Mouse (Mus musculus): ENCODE data around the gene Paxx. TPM values are rescaled to one million over a fixed set of nuclear protein-coding genes. Genes with fewer than 3 reads are reported as not detected.

Paxx gene
- total and polyA plus RNA-seq, 2 experiments from 2014 or later: 154 to 164 TPM

GRCm38 (mm10) chr2:25496462-25496861, 35.6 kb upstream of the Paxx start:
- ATAC-seq: no peak
- 42% methylated on average over 4 of the region's 4 CpGs for WGBS
- no peaks in the 10 kb centered on the region for H3K9me3 ChIP-seq (ENCODE audit: low read length)
- DNase-seq: peak; percentile 32
- H3K4me1 ChIP-seq (ENCODE audit: insufficient read depth): peaks cover 2% of the 10 kb centered on the region
- H3K4me2 ChIP-seq (ENCODE audit: low read depth): no peak overlapping the region
- peak; percentile 68 for TF ChIP-seq CTCF (IDR thresholded peaks at IDR 0.05; ENCODE audit: low read depth)
- no peaks in the 10 kb centered on the region for H3K36me3 ChIP-seq (ENCODE audit: insufficient read depth)
- H3K4me3 ChIP-seq (ENCODE audit: low read depth, low read length): no peak overlapping the region
- no peaks in the 10 kb centered on the region for H3K27me3 ChIP-seq (ENCODE audit: insufficient read depth, low read length)
- H3K27ac ChIP-seq (ENCODE audit: low read depth, low read length): no peak overlapping the region
- no peak overlapping the region for H3K9ac ChIP-seq

GRCm38 (mm10) chr2:25493476-25493961, 32.6 kb upstream of the Paxx start, which contains the start of gene Lcn12:
Gene Lcn12, minus strand, starts transcription at chr2:25493911.
- no peak for DNase-seq

GRCm38 (mm10) chr2:25492988-25493387, 32.1 kb upstream of the Paxx start:
- Histone ChIP-seq H3K9ac (no peak overlapping the region), H3K36me3 (ENCODE audit: insufficient read depth) (no peaks in the 10 kb centered on the region), H3K27me3 (ENCODE audit: insufficient read depth, low read length) (no peaks in the 10 kb centered on the region), H3K4me3 (ENCODE audit: low read depth, low read length) (no peak overlapping the region), H3K27ac (ENCODE audit: low read depth, low read length) (no peak overlapping the region), H3K4me1 (ENCODE audit: insufficient read depth) (no peaks in the 10 kb centered on the region), H3K4me2 (ENCODE audit: low read depth) (no peak overlapping the region), H3K9me3 (ENCODE audit: low read length) (no peaks in the 10 kb centered on the region)
- 84% methylated on average over 5 of the region's 5 CpGs for WGBS
- no peak for TF ChIP-seq CTCF (IDR thresholded peaks at IDR 0.05; ENCODE audit: low read depth)
- DNase-seq (no peak), ATAC-seq (no peak)

More at GRCm38 (mm10) chr2:25493476-25493961, 32.6 kb upstream of the Paxx start, which contains the start of gene Lcn12:
- no peak for ATAC-seq
- Histone ChIP-seq H3K9me3 (ENCODE audit: low read length) (no peaks in the 10 kb centered on the region), H3K27ac (ENCODE audit: low read depth, low read length) (no peak within 1 kb of the TSS), H3K36me3 (ENCODE audit: insufficient read depth) (no peaks in the 10 kb centered on the region), H3K4me2 (ENCODE audit: low read depth) (no peak within 1 kb of the TSS), H3K4me3 (ENCODE audit: low read depth, low read length) (no peak within 1 kb of the TSS), H3K4me1 (ENCODE audit: insufficient read depth) (no peaks in the 10 kb centered on the region), H3K27me3 (ENCODE audit: insufficient read depth, low read length) (no peaks in the 10 kb centered on the region), H3K9ac (no peak within 1 kb of the TSS)
- TF ChIP-seq CTCF (IDR thresholded peaks at IDR 0.05; ENCODE audit: low read depth): no peak
- 89% methylated on average over 5 of the region's 5 CpGs for WGBS

GRCm38 (mm10) chr2:25488671-25489068, 27.8 kb upstream of the Paxx start:
- H3K9me3 ChIP-seq (ENCODE audit: low read length): no peaks in the 10 kb centered on the region
- H3K9ac ChIP-seq: no peak overlapping the region
- 79% methylated on average over 7 of the region's 7 CpGs for WGBS
- no peaks in the 10 kb centered on the region for H3K27me3 ChIP-seq (ENCODE audit: insufficient read depth, low read length)
- no peak overlapping the region for H3K4me3 ChIP-seq (ENCODE audit: low read depth, low read length)
- no peak overlapping the region for H3K27ac ChIP-seq (ENCODE audit: low read depth, low read length)
- no peak for TF ChIP-seq CTCF (IDR thresholded peaks at IDR 0.05; ENCODE audit: low read depth)
- H3K36me3 ChIP-seq (ENCODE audit: insufficient read depth): no peaks in the 10 kb centered on the region
- H3K4me1 ChIP-seq (ENCODE audit: insufficient read depth): no peaks in the 10 kb centered on the region
- ATAC-seq: no peak
- DNase-seq: no peak
- no peak overlapping the region for H3K4me2 ChIP-seq (ENCODE audit: low read depth)

- Histone ChIP-seq H3K4me1 (ENCODE audit: insufficient read depth) (no peaks in the 10 kb centered on the region), H3K9me3 (ENCODE audit: low read length) (no peaks in the 10 kb centered on the region), H3K9ac (no peak overlapping the region), H3K27me3 (ENCODE audit: insufficient read depth, low read length) (no peaks in the 10 kb centered on the region), H3K4me2 (ENCODE audit: low read depth) (no peak overlapping the region), H3K36me3 (ENCODE audit: insufficient read depth) (no peaks in the 10 kb centered on the region), H3K4me3 (ENCODE audit: low read depth, low read length) (no peak overlapping the region), H3K27ac (ENCODE audit: low read depth, low read length) (no peak overlapping the region)
- DNase-seq: no peak
- 80% methylated on average over 6 of the region's 6 CpGs for WGBS
- no peak for ATAC-seq
- TF ChIP-seq CTCF (IDR thresholded peaks at IDR 0.05; ENCODE audit: low read depth): no peak
Measured at GRCm38 (mm10) chr2:25487965-25488670, 27.2 kb upstream of the Paxx start.

- no peak for TF ChIP-seq CTCF (IDR thresholded peaks at IDR 0.05; ENCODE audit: low read depth)
- Histone ChIP-seq H3K4me2 (ENCODE audit: low read depth) (no peak overlapping the region), H3K9ac (no peak overlapping the region), H3K36me3 (ENCODE audit: insufficient read depth) (no peaks in the 10 kb centered on the region), H3K4me3 (ENCODE audit: low read depth, low read length) (no peak overlapping the region), H3K27me3 (ENCODE audit: insufficient read depth, low read length) (no peaks in the 10 kb centered on the region), H3K9me3 (ENCODE audit: low read length) (no peaks in the 10 kb centered on the region), H3K27ac (ENCODE audit: low read depth, low read length) (no peak overlapping the region), H3K4me1 (ENCODE audit: insufficient read depth) (no peaks in the 10 kb centered on the region)
- WGBS: 76% methylated on average over 11 of the region's 11 CpGs
- ATAC-seq (no peak), DNase-seq (no peak)
Measured at GRCm38 (mm10) chr2:25484901-25485647, 24.2 kb upstream of the Paxx start.

- Histone ChIP-seq H3K4me2 (ENCODE audit: low read depth) (no peak overlapping the region), H3K4me3 (ENCODE audit: low read depth, low read length) (no peak overlapping the region), H3K27me3 (ENCODE audit: insufficient read depth, low read length) (no peaks in the 10 kb centered on the region), H3K4me1 (ENCODE audit: insufficient read depth) (no peaks in the 10 kb centered on the region), H3K9me3 (ENCODE audit: low read length) (no peaks in the 10 kb centered on the region), H3K27ac (ENCODE audit: low read depth, low read length) (no peak overlapping the region), H3K9ac (no peak overlapping the region), H3K36me3 (ENCODE audit: insufficient read depth) (no peaks in the 10 kb centered on the region)
- ATAC-seq (no peak), DNase-seq (no peak)
- TF ChIP-seq CTCF (IDR thresholded peaks at IDR 0.05; ENCODE audit: low read depth): no peak
- 21% methylated on average over 7 of the region's 7 CpGs for WGBS
Measured at GRCm38 (mm10) chr2:25482969-25483368, 22.1 kb upstream of the Paxx start.

Data from forebrain, postnatal 0 days (tissue).